Mouse (Mus musculus): ENCODE measurements around the gene Dscam.

Gene Dscam

GRCm38 (mm10) chr16:97018304-97018703 lies 152.2 kb downstream of the Dscam start:
- DNase-seq (ENCODE audit: low spot score) = no peak

DNA sequence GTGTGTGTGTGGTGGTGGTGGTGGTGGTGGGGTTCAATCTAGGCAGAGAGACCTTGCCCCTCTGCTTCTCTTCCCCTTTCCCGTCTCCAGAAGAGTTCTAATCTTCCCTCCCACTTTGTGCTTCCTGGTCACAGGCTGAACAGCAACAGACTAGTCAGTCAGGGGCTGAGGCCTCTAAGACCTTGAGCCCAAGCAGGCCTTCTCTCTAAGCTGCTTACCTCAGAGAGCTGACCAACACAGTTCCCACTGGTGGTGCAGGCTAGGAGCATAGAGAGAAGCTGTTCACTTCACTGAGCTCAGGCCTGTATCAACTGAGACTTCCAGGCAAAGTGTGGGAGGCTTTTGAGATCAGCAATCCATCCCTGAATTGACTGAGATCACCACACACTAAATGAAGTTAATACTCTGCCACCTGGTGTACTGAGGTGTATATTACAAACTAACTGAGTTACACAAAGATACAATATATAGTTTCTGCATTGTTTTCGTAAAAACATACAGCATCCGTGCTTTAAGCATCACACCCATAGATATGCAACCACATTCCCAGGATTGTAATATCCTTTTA lies 153.3 kb downstream of the Dscam start:
- no peak for DNase-seq (ENCODE audit: low spot score)

- no peak for DNase-seq (ENCODE audit: low spot score)
These were observed 154.2 kb downstream of the Dscam start for GRCm38 (mm10) chr16:97016244-97016850.

DNA sequence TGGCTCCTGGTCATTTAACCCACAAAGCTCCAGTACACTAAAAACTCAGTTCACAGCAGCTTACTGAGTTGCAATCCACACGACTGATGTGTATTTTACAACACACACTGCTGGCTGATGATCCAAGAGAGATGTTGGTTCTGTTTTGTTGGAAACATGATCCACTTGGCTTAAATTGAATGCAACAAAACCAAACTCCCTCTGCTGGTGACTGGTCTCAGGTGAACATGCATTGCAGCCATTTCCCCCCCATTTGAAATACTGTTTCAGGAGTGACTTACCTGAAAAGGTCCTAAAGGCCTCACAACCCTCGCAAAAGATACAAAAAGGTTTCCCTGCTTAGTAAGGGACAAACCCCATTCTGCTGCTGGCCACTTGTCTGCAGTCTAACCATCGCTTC lies 156.2 kb downstream of the Dscam start:
- no peak for DNase-seq (ENCODE audit: low spot score)

DNA sequence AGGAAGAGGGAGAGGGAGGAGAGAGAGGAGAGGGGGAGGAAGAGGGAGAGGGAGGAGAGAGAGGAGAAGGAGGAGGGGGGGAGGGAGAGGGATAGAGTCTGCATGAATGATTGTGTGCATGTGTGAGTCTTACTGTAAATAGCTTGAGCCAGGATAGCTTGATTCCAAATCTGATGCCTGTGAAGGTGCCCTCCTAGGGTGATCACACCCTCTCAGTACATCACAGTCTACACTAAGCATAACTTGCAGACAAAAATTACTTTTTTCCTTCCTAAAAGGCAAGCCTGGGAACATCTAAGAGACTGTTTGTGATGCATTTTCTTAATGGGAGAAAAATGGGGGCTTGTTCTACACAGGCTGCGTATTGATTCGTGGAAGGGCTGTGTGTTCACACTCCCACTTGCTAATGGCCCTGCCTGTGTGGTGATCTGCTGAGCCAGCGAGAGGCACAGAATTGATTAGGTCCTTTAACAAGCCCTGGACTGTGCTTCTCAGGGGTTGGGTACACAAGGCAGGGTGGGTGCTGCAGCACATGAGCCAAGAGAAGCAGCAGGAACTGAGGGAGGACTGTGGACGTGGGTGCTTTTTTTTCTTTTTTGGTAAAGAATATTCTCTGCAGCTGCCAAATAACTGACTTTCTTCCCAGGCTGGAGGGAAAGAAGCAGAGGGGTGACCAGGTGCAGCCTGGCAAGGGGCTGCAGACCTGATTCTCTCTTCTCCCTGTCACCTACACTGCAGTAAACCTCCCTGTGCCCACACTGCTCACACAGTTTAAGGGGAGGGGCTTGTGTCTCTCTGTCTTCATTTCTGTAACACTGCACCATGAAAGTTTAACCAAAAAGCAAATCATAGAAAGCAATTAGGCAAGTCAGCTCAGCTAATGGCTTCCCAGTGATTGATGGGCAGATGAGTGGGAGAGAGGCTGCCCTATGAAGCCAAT lies 161.2 kb downstream of the Dscam start:
- DNase-seq (ENCODE audit: low spot score) = peak; percentile 24

- DNase-seq (ENCODE audit: low spot score) = peak; percentile 38
These were observed 162.5 kb downstream of the Dscam start for GRCm38 (mm10) chr16:97007892-97008527.

DNA sequence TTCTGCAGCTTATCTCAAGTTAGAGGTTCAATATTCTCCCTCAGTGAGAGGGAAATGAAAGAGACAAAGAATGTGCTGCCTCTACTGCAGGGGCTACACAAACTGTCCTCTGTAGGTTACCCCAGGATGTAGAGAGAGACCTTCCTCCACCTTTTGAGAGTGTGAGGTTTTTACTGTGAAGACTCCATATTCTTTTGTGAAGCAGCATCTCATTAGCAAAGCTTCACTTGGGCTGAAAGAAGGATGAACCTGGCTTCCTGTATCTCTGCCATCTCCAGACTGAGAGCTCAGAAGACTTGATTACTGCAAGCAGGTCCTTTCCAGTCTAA lies 163.7 kb downstream of the Dscam start:
- no peak for DNase-seq (ENCODE audit: low spot score)

DNA sequence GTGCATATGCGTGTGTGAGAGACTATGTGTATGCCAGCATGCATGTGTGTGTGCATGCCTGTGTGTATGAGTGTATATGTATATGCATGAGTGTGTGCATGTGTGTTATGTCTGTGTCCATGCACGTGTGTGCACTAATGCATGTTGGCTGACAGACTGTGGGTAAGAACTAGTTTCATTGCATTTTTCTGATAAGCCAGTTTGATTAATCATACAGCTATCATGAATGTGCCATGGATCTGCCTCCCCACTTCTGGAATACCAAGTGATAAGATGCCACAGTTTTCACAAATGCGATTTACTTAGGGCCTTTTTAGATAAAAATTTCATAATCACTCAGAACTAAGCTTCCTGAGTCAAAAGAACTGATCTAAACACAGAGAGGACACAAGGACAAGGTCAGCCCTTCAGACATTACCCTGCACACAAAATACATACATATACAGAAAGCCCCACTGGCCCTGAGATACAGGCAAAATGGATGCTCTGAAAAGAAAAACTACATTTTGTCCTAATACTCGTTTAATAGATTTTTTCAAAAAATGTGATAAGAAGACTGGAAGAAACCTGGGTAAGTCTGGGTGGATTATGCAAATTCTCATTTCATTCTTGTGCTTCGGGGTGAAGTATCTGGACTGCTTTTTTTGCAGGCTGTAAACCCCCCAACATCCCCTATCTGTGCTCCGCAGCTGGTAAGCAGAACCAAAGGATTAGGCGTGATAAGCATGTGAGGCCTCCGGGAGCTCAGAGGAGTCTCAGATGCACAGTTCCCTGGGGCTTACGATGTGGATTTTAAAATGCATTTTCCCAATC lies 164.3 kb downstream of the Dscam start:
- no peak for DNase-seq (ENCODE audit: low spot score)

DNA sequence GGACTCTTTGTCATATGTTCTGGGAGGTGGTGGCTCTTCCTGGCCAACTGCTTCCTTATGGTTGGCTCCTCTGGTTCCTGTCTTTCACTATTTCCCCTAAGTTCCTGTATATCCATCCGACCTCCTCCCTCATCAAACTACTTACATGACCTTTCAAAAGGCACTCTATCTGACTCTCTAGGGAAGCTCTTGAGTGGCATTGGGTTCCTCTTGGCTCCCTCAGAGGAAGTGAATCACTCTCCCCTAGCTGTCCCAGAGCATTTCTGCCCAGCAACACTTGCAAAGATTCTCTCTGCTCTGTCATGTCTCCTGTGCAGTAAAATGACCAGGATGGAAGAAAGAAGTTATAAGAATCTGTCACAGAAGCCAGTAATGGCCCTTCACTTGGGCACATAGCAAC lies 166.6 kb downstream of the Dscam start:
- DNase-seq (ENCODE audit: low spot score) = no peak

DNA sequence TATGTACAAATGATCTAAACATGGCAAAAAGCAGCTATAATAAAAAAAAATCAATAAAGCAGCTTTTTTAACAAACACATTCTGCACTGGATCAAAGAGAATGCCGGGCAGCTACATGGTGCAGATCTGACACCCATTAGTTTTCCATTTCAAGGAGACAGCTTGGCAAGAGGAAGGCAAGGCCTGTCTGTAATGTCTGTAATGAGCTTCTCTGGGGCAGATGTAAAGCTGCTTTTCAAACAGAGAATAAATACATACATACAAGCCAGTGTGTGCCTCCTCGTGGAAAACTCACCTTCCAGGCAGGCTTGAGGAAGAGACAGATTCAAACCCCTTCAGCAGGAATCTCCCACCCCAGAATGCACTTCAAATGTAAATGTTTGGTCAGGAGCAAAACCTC lies 167.7 kb downstream of the Dscam start:
- no peak for DNase-seq (ENCODE audit: low spot score)

GRCm38 (mm10) chr16:97002189-97002588 lies 168.4 kb downstream of the Dscam start:
- DNase-seq (ENCODE audit: low spot score) = peak; percentile 84

GRCm38 (mm10) chr16:96996854-96997253 lies 173.7 kb downstream of the Dscam start:
- DNase-seq (ENCODE audit: low spot score) = peak; percentile 82

DNA sequence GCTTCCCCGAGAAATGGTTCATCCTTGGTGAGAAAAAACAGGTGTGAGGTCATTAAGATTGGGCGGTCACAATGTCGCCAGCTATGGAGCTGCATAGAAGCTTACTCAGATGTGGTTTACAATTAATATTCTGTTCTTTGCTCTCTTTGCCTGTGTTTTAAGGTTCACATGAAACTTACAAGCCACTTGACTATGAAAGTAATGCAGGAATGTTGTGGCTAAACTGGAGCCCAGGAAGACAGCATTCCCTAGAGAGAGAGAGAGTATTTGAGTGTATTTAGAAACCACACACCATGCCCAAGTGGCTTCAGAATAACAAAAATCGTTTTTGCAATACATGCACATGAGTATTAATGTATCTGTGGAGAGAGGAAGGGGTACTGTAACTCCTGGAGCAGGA lies 174.7 kb downstream of the Dscam start:
- no peak for DNase-seq (ENCODE audit: low spot score)

GRCm38 (mm10) chr16:96987396-96987795 lies 183.2 kb downstream of the Dscam start:
- DNase-seq (ENCODE audit: low spot score) = no peak

DNA sequence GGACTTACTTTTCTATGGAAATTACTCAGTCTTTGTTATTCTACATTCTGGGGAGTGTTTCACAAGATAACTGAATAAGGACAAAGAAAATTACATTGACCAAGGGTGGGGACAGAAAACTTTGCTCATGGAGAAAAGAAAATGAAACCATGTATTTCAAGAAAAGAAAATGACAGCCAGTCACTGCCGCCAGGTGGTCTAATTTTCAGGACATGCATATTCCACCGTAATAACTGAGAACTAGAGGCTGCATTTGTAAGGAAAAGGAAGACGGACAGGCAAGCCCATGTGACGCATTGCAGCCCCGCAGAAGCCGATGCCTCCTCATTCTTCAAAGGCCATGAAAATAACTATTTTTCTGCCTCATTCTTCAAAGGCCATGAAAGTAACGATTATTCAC lies 197.3 kb downstream of the Dscam start:
- no peak for DNase-seq (ENCODE audit: low spot score)

DNA sequence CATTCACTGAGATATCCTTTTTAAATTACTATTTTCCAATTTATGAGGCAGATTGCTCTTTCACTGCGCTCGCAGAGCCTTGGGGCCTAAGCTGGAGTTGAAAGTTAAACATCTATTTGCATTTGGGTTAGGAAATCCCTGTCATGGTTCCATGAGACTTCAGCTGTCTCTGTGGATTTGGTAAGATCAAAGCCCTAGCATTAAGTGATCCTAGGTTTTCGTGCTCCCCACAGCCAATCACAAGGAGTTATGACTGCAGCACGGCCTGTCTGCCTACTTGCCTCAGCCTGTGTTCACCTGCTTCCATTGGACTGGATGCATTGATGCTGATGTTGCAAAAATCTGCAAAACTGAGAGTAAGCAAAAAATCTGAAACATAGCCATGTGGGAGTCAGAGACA lies 198.8 kb downstream of the Dscam start:
- DNase-seq (ENCODE audit: low spot score) = no peak

DNA sequence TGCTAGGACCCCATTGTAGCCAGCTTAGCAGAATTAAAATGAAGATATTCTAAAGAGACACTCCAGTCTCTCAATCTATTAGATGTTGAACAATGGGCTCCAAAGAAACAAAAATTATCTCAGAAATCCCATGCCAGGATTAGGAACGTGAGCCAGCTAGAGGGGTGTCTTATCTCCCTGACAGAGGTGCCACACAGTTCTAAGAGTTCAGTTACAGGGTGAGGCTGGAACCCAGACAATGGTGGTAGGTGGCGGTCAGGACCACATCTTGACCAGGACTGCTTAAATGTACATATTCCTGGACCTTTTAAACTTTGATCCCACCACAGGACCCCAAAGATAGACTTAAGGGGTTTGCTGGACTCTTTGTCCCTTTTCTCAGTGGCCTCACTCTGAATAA lies 200.1 kb downstream of the Dscam start:
- DNase-seq (ENCODE audit: low spot score) = no peak

- no peak for DNase-seq (ENCODE audit: low spot score)
These were observed 200.9 kb downstream of the Dscam start for GRCm38 (mm10) chr16:96969643-96970042.

DNA sequence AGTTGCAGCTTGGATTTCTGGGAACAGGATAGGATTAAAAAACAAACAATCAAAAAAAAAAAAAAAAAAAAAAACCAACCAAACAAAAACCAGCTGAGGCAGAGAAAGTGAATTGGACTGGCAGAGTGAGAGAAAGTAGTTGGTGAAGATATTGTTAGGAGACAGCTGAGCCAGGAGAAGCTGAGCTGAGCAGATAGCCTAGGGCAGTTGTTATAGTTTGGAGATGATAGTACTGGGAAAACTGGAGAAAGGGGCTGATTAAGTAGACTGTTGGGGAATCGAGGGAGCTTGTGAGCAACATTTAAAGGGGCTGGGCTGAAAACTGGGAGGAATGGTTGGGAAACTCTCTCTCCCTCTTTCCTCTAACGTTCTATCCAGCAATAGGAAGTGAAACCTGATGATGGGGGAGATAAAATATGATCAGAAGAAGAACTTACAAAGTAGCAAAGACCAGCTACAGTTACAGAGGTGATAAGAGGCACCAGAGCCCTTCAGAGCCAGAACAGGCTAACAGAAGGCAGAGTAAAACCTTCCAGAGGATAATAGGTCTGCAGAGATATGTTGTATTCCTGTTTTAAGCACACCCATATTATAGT lies 201.6 kb downstream of the Dscam start:
- no peak for DNase-seq (ENCODE audit: low spot score)

DNA sequence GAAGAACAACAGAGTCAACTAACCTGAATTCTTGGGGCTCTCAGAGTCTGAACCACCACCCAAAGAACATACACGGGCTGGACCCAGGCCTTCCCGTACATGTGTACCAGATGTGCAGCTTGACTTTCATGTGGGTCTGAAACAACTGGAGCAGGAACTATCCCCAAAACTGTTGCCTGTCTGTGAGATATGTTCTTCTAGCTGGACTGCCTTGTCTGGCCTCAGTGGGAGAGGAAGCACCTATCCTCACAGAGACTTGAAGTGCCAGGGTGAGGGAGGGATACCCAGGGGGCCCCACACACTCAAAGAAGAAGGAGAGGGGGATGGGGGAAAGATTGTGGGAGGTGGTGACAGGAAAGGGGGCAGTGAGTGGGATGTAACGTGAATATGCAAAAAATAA lies 210.9 kb downstream of the Dscam start:
- no peak for DNase-seq (ENCODE audit: low spot score)

DNA sequence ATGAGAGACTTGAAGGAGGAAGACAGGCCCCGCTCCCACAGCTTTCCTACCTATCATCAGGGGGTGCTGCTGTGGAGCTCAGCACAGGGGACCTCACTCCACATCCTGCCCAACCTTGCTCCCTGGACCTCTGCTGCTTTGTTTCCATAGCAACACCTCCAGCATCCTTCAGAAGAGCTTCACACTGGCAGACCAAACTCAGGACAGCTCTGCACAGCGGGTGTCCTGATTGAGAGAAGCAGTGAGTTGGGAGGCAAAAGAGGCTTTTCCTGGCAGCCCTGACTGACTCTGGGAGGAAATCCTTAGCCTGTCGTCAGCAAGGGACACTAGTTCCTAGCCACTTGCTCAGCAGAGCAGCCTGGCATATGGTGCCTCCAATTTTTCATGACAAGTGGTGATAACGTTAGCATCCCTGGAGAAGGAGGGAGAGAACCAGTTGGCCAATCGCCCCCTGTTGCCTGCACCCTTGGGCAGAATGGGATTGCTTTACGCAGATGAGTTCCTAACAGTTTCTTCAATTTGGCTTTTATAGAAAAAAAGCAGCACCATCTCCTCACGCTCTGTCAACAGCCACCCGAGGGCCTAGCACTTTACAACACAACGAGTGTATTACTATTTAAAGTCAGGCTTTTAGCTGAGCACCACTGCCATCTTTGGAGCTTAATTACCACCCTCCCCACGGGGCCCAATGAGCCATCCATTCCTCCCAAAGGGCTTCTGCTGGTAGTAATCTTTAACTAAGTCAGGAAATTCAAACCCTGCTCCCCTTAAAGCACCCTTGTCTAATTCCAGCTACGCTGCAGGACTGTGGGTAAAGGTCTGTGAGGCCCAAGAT lies 224.9 kb downstream of the Dscam start:
- DNase-seq (ENCODE audit: low spot score) = no peak
